Mouse (Mus musculus): ENCODE measurements around the gene Vegfa.
"Not testable (repeated sequence)": the region's sequence is repeated elsewhere in the genome, so short reads cannot be mapped to it uniquely, and the experiment has no call there.

Vegfa gene

GRCm38 (mm10) chr17:45986915-45987314, 45.3 kb downstream of the Vegfa start:
- no peak for DNase-seq

GRCm38 (mm10) chr17:45986374-45986773, 45.8 kb downstream of the Vegfa start:
- DNase-seq: no peak

GRCm38 (mm10) chr17:45983185-45983584, 49.0 kb downstream of the Vegfa start:
- DNase-seq: not testable (repeated sequence)

- peak; percentile 9 for DNase-seq
These were observed 50.3 kb downstream of the Vegfa start for GRCm38 (mm10) chr17:45981841-45982240.

- no peak for DNase-seq
These were observed 53.0 kb downstream of the Vegfa start for GRCm38 (mm10) chr17:45979025-45979805.

- no peak for DNase-seq
These were observed 57.7 kb downstream of the Vegfa start for GRCm38 (mm10) chr17:45974461-45974860.

GRCm38 (mm10) chr17:45973214-45973613, 59.0 kb downstream of the Vegfa start:
- no peak for DNase-seq

- no peak for DNase-seq
These were observed 59.8 kb downstream of the Vegfa start for GRCm38 (mm10) chr17:45972405-45972804.

GRCm38 (mm10) chr17:45971800-45972199, 60.4 kb downstream of the Vegfa start:
- no peak for DNase-seq

GRCm38 (mm10) chr17:45970741-45971550, 61.2 kb downstream of the Vegfa start:
- DNase-seq: no peak

GRCm38 (mm10) chr17:45969596-45969995, 62.6 kb downstream of the Vegfa start:
- DNase-seq: no peak

- no peak for DNase-seq
These were observed 63.8 kb downstream of the Vegfa start for GRCm38 (mm10) chr17:45968341-45968740.
